Mouse (Mus musculus) embryo, embryonic 10 days (tissue): ENCODE measurements around the gene Dennd6a.
"Not testable (repeated sequence)": the region's sequence is repeated elsewhere in the genome, so short reads cannot be mapped to it uniquely, and the experiment has no call there.

Experiments used
- DNase-seq: peaks from one replicate; pipeline ENCODE4 v3.0.0-alpha.2; 2015; ENCODE audit warnings: low spot score

Gene Dennd6a

GRCm38 (mm10) chr14:26573556-26573955, at the start of gene Dennd6a:
Dennd6a (plus strand) TSS chr14:26573856.
- not testable (repeated sequence) for DNase-seq

GRCm38 (mm10) chr14:26525955-26526354, 47.7 kb upstream of the Dennd6a start:
- no peak for DNase-seq

- DNase-seq: no peak
Measured at GRCm38 (mm10) chr14:26528296-26528695, 45.4 kb upstream of the Dennd6a start.

- no peak for DNase-seq
Measured at GRCm38 (mm10) chr14:26530350-26530749, 43.3 kb upstream of the Dennd6a start.

GRCm38 (mm10) chr14:26531410-26532313, 42.0 kb upstream of the Dennd6a start:
- no peak for DNase-seq

GRCm38 (mm10) chr14:26532752-26533151, 40.9 kb upstream of the Dennd6a start:
- no peak for DNase-seq

GRCm38 (mm10) chr14:26533267-26533666, 40.4 kb upstream of the Dennd6a start:
- DNase-seq: no peak

GRCm38 (mm10) chr14:26533821-26534756, 39.6 kb upstream of the Dennd6a start:
- DNase-seq: peak; percentile 63

GRCm38 (mm10) chr14:26534757-26535479, 38.7 kb upstream of the Dennd6a start, which contains the start of gene Slmap:
Slmap (minus strand) TSS chr14:26534931.
- DNase-seq: peak; percentile 100

- DNase-seq: no peak
Measured at GRCm38 (mm10) chr14:26539241-26539640, 34.4 kb upstream of the Dennd6a start.

GRCm38 (mm10) chr14:26540577-26540976, 33.1 kb upstream of the Dennd6a start:
- no peak for DNase-seq

GRCm38 (mm10) chr14:26542136-26542535, 31.5 kb upstream of the Dennd6a start:
- no peak for DNase-seq

GRCm38 (mm10) chr14:26547516-26548488, 25.9 kb upstream of the Dennd6a start:
- DNase-seq: no peak

GRCm38 (mm10) chr14:26550712-26551111, 22.9 kb upstream of the Dennd6a start:
- DNase-seq: no peak

GRCm38 (mm10) chr14:26552441-26552840, 21.2 kb upstream of the Dennd6a start:
- no peak for DNase-seq

- DNase-seq: no peak
Measured at GRCm38 (mm10) chr14:26552853-26553252, 20.8 kb upstream of the Dennd6a start.

GRCm38 (mm10) chr14:26557581-26557980, 16.1 kb upstream of the Dennd6a start:
- DNase-seq: peak; percentile 42

GRCm38 (mm10) chr14:26558536-26558935, 15.1 kb upstream of the Dennd6a start:
- no peak for DNase-seq

GRCm38 (mm10) chr14:26562247-26562646, 11.4 kb upstream of the Dennd6a start:
- DNase-seq: no peak

- no peak for DNase-seq
Measured at GRCm38 (mm10) chr14:26569880-26570279, 3.8 kb upstream of the Dennd6a start.
